Mouse (Mus musculus) layer of hippocampus, adult 2 months (tissue): ENCODE data around the gene Pdhb. TPM values are rescaled to one million over a fixed set of nuclear protein-coding genes. Genes with fewer than 3 reads are reported as not detected.
A peak's percentile ranks its signal among the peaks of the same experiment; 100 is the strongest.
"Not testable (repeated sequence)": the region's sequence is repeated elsewhere in the genome, so short reads cannot be mapped to it uniquely, and the experiment has no call there.

Source experiments
- DNase-seq, 2 experiments: peaks; one replicate each; pipeline ENCODE4 v3.0.0; 2022; ENCODE audit warnings: low spot score in 2 of 2
- H3K27ac ChIP-seq: fragments of 200-600 bp; 2 replicates; pipeline ENCODE4 v1.8.1; 2022
- H3K4me3 ChIP-seq: fragments of 200-600 bp; 2 replicates; pipeline ENCODE4 v1.8.1; 2022; ENCODE audit warnings: mild to moderate bottlenecking
- CTCF ChIP-seq: fragments of 200-600 bp; conservative IDR thresholded peaks from 2 replicates; pipeline ENCODE4 v1.8.1; 2022; ENCODE audit warnings: antibody characterized with exemption, mild to moderate bottlenecking, moderate library complexity
- total RNA-seq, 2 experiments: library from RNA; stranded (reverse); gene quantifications; 2 replicates each; pipeline ENCODE4 v1.2.3; 2021

Pdhb gene
- total RNA-seq, 2 experiments from 2014 or later = 176 to 185 TPM

GRCm38 (mm10) chr14:8145594-8146558 is 26.9 kb downstream of the Pdhb start:
- TF ChIP-seq CTCF = no peak
- no peak for DNase-seq
- Histone ChIP-seq H3K4me3 (no peak overlapping the region), H3K27ac (no peak overlapping the region)

GRCm38 (mm10) chr14:8141131-8141530 is 31.7 kb downstream of the Pdhb start:
- no peak for DNase-seq
- no peak for TF ChIP-seq CTCF
- Histone ChIP-seq H3K27ac (no peak overlapping the region), H3K4me3 (no peak overlapping the region)

- H3K4me3 ChIP-seq = no peak overlapping the region
- H3K27ac ChIP-seq = no peak overlapping the region
- DNase-seq = peak in 1 of 2 experiments; percentile 44
- TF ChIP-seq CTCF = no peak
Observed at GRCm38 (mm10) chr14:8139724-8140710, 32.8 kb downstream of the Pdhb start.

- peak; percentile 52 to 76 for DNase-seq
- Histone ChIP-seq H3K4me3 (no peak overlapping the region), H3K27ac (peak overlapping the region; percentile 2; the same call in 1 of the 2 replicates)
- TF ChIP-seq CTCF = no peak
Observed at GRCm38 (mm10) chr14:8135130-8135529, 37.7 kb downstream of the Pdhb start.

GRCm38 (mm10) chr14:8134234-8134633 is 38.6 kb downstream of the Pdhb start:
- no peak for TF ChIP-seq CTCF
- no peak for DNase-seq
- Histone ChIP-seq H3K27ac (peak overlapping the region; percentile 2; the same call in 1 of the 2 replicates), H3K4me3 (no peak overlapping the region)

GRCm38 (mm10) chr14:8132789-8133188 is 40.0 kb downstream of the Pdhb start:
- no peak for DNase-seq
- Histone ChIP-seq H3K27ac (no peak overlapping the region), H3K4me3 (no peak overlapping the region)
- TF ChIP-seq CTCF = no peak

GRCm38 (mm10) chr14:8127971-8128370 is 44.9 kb downstream of the Pdhb start:
- Histone ChIP-seq H3K4me3 (no peak overlapping the region), H3K27ac (no peak overlapping the region)
- TF ChIP-seq CTCF = no peak
- no peak for DNase-seq

GRCm38 (mm10) chr14:8124046-8124881 is 48.6 kb downstream of the Pdhb start:
- no peak for DNase-seq
- Histone ChIP-seq H3K27ac (no peak overlapping the region), H3K4me3 (no peak overlapping the region)
- peak; percentile 36 for TF ChIP-seq CTCF

- not testable (repeated sequence) for DNase-seq, H3K4me3 ChIP-seq
- H3K27ac ChIP-seq = peak overlapping the region; percentile 21
Observed at GRCm38 (mm10) chr14:8123611-8124010, 49.2 kb downstream of the Pdhb start.

- no peak for TF ChIP-seq CTCF
- Histone ChIP-seq H3K4me3 (no peak overlapping the region), H3K27ac (peak overlapping the region; percentile 21)
- DNase-seq = peak in 1 of 2 experiments; percentile 50
Observed at GRCm38 (mm10) chr14:8123141-8123540, 49.7 kb downstream of the Pdhb start.

GRCm38 (mm10) chr14:8119904-8120303 is 52.9 kb downstream of the Pdhb start:
- no peak overlapping the region for H3K27ac ChIP-seq
- H3K4me3 ChIP-seq = no peak overlapping the region
- no peak for TF ChIP-seq CTCF
- no peak for DNase-seq

- no peak for DNase-seq
- H3K27ac ChIP-seq = no peak overlapping the region
- no peak for TF ChIP-seq CTCF
- no peak overlapping the region for H3K4me3 ChIP-seq
Observed at GRCm38 (mm10) chr14:8119454-8119853, 53.4 kb downstream of the Pdhb start.
